Mouse (Mus musculus): ENCODE results near the gene Nmnat2. TPM values are rescaled to one million over a fixed set of nuclear protein-coding genes. Genes with fewer than 3 reads are reported as not detected.
"Not testable (repeated sequence)": the region's sequence is repeated elsewhere in the genome, so short reads cannot be mapped to it uniquely, and the experiment has no call there.

Gene Nmnat2
- total and polyA plus RNA-seq, 2 experiments from 2014 or later: 87.6 to 152 TPM

DNA sequence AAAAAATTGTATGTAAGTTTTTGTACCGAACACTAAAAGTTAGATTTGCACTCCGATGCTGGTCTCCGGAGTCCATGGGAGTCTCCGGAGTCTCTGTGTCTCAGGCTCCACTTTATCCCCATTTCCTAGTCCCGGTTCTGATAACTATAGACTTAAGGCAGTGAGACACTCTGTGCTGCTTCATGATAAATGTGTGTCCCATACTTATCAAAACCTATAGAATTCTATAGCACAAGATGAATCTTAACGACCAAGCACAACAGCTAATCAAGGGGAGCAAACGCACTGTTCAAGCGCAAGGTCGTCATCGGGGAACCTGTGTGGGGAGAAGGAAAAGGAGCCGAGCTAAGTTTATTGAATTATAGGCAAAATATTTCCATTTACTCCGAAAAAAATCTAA, 117.2 kb downstream of the Nmnat2 start:
- Histone ChIP-seq H3K27me3 (ENCODE audit: insufficient read depth, low read length) (peaks cover 4% of the 10 kb centered on the region; the same call in 1 of the 2 replicates), H3K4me3 (ENCODE audit: low read depth, low read length) (no peak overlapping the region), H3K9ac (replicated peaks; ENCODE audit: low read length, poor library complexity, severe bottlenecking) (no peak overlapping the region), H3K27ac (ENCODE audit: low read depth, low read length) (no peak overlapping the region), H3K4me1 (ENCODE audit: insufficient read depth, low read length) (no peaks in the 10 kb centered on the region; the same call in 1 of the 2 replicates), H3K4me2 (ENCODE audit: low read depth, low read length, poor library complexity, severe bottlenecking) (no peak overlapping the region), H3K36me3 (ENCODE audit: insufficient read depth, low read length) (0 out of 2 replicates have a peak, but pooled peaks cover 5% of the 10 kb centered on the region), H3K9me3 (ENCODE audit: low read length) (no peaks in the 10 kb centered on the region)
- DNase-seq (ENCODE audit: low spot score): no peak
- no peak for TF ChIP-seq CTCF (IDR thresholded peaks at IDR 0.05)
- 54% methylated on average over 12 of the region's 12 CpGs for WGBS
- no peak for ATAC-seq (ENCODE audit: low FRiP score)

DNA sequence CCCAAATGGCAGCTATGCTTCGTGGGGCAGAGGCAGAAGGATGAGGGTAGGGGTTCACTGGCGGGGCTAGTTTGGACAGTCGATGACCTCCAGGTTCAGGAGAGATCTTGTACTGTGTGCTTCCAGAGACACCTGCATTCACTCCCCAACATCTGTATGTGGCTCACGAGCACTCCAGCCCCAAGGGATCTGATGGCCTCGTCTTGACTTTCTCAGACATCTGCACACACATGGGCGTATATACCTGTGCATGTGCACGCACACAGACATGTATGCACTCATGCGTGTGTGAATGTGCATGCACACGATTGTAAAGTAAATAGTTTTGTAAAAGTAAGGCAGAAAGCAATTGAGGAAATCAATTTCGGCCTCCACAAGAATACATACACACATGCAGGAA, 117.9 kb downstream of the Nmnat2 start:
- ATAC-seq (ENCODE audit: low FRiP score): no peak
- no peak overlapping the region for H3K4me2 ChIP-seq (ENCODE audit: low read depth, low read length, poor library complexity, severe bottlenecking)
- WGBS: 54% methylated on average over 10 of the region's 10 CpGs

GRCm38 (mm10) chr1:153073441-153073840, 118.6 kb downstream of the Nmnat2 start:
- Histone ChIP-seq H3K36me3 (ENCODE audit: insufficient read depth, low read length) (0 out of 2 replicates have a peak, but pooled peaks cover 6% of the 10 kb centered on the region), H3K27ac (ENCODE audit: low read depth, low read length) (no peak overlapping the region), H3K4me3 (ENCODE audit: low read depth, low read length) (no peak overlapping the region), H3K4me2 (ENCODE audit: low read depth, low read length, poor library complexity, severe bottlenecking) (no peak overlapping the region), H3K4me1 (ENCODE audit: insufficient read depth, low read length) (no peaks in the 10 kb centered on the region; the same call in 1 of the 2 replicates), H3K27me3 (ENCODE audit: insufficient read depth, low read length) (peaks cover 4% of the 10 kb centered on the region; the same call in 1 of the 2 replicates), H3K9me3 (ENCODE audit: low read length) (no peaks in the 10 kb centered on the region), H3K9ac (replicated peaks; ENCODE audit: low read length, poor library complexity, severe bottlenecking) (no peak overlapping the region)
- 14% methylated on average over 9 of the region's 9 CpGs for WGBS
- no peak for ATAC-seq (ENCODE audit: low FRiP score)
- no peak for DNase-seq (ENCODE audit: low spot score)
- TF ChIP-seq CTCF (IDR thresholded peaks at IDR 0.05): no peak

More for the DNA sequence above, 117.9 kb downstream of the Nmnat2 start:
- Histone ChIP-seq H3K4me1 (ENCODE audit: insufficient read depth, low read length) (no peaks in the 10 kb centered on the region; the same call in 1 of the 2 replicates), H3K36me3 (ENCODE audit: insufficient read depth, low read length) (0 out of 2 replicates have a peak, but pooled peaks cover 6% of the 10 kb centered on the region), H3K9ac (replicated peaks; ENCODE audit: low read length, poor library complexity, severe bottlenecking) (no peak overlapping the region), H3K27ac (ENCODE audit: low read depth, low read length) (no peak overlapping the region), H3K27me3 (ENCODE audit: insufficient read depth, low read length) (peaks cover 4% of the 10 kb centered on the region; the same call in 1 of the 2 replicates), H3K4me3 (ENCODE audit: low read depth, low read length) (no peak overlapping the region), H3K9me3 (ENCODE audit: low read length) (no peaks in the 10 kb centered on the region)
- no peak for DNase-seq (ENCODE audit: low spot score)
- TF ChIP-seq CTCF (IDR thresholded peaks at IDR 0.05): no peak

DNA sequence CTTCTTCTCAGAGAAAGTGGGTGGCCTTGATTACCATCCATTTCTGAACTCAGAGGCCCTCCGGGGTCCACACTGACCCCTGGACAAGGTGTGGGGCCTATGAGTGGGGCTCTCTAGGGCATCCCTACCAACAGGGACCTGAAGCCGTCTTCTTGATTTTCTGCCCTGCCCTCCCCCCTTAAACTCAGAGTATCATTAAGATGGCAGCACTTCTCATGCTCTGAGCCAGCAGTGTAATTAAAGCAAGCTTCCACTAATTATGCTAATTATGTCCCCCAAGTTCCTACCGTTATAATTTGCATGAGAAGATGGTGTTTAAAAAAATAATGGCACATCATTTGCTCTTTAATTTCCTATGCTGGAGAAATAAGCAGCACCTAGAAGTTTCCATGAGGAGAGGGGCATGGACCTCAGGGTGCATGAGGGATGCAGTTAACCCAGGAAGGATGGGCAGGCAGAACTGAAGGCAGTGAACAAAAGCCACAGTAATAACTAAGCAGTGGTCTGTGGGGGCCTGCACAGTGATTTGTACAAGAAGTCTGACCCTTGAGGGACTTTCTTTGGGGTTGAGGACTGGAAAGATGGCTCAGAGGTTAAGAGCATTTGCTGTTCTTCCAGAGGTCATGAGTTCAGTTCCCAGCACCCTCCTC, 120.4 kb downstream of the Nmnat2 start:
- Histone ChIP-seq H3K4me3 (ENCODE audit: low read depth, low read length) (no peak overlapping the region), H3K9ac (replicated peaks; ENCODE audit: low read length, poor library complexity, severe bottlenecking) (no peak overlapping the region), H3K27ac (ENCODE audit: low read depth, low read length) (no peak overlapping the region), H3K4me2 (ENCODE audit: low read depth, low read length, poor library complexity, severe bottlenecking) (no peak overlapping the region), H3K27me3 (ENCODE audit: insufficient read depth, low read length) (peaks cover 4% of the 10 kb centered on the region; the same call in 1 of the 2 replicates), H3K4me1 (ENCODE audit: insufficient read depth, low read length) (no peaks in the 10 kb centered on the region; the same call in 1 of the 2 replicates), H3K9me3 (ENCODE audit: low read length) (no peaks in the 10 kb centered on the region), H3K36me3 (ENCODE audit: insufficient read depth, low read length) (0 out of 2 replicates have a peak, but pooled peaks cover 6% of the 10 kb centered on the region)
- ATAC-seq (ENCODE audit: low FRiP score): no peak
- DNase-seq (ENCODE audit: low spot score): no peak
- WGBS: 74% methylated on average over 3 of the region's 3 CpGs
- TF ChIP-seq CTCF (IDR thresholded peaks at IDR 0.05): no peak

- no peak overlapping the region for H3K4me2 ChIP-seq (ENCODE audit: low read depth, low read length, poor library complexity, severe bottlenecking)
- peaks cover 4% of the 10 kb centered on the region; the same call in 1 of the 2 replicates for H3K27me3 ChIP-seq (ENCODE audit: insufficient read depth, low read length)
- H3K27ac ChIP-seq (ENCODE audit: low read depth, low read length): no peak overlapping the region
- H3K4me3 ChIP-seq (ENCODE audit: low read depth, low read length): no peak overlapping the region
- H3K4me1 ChIP-seq (ENCODE audit: insufficient read depth, low read length): no peaks in the 10 kb centered on the region; the same call in 1 of the 2 replicates
- no peaks in the 10 kb centered on the region for H3K9me3 ChIP-seq (ENCODE audit: low read length)
- ATAC-seq (ENCODE audit: low FRiP score) (0 out of 2 replicates have a peak, but pooled peaks have one; percentile 16), DNase-seq (ENCODE audit: low spot score) (no peak)
- no peak overlapping the region for H3K9ac ChIP-seq (replicated peaks; ENCODE audit: low read length, poor library complexity, severe bottlenecking)
- H3K36me3 ChIP-seq (ENCODE audit: insufficient read depth, low read length): 0 out of 2 replicates have a peak, but pooled peaks cover 6% of the 10 kb centered on the region
- no peak for TF ChIP-seq CTCF (IDR thresholded peaks at IDR 0.05)
- WGBS: 43% methylated on average over 6 of the region's 6 CpGs
Observed at GRCm38 (mm10) chr1:153075955-153076354, 121.2 kb downstream of the Nmnat2 start.

DNA sequence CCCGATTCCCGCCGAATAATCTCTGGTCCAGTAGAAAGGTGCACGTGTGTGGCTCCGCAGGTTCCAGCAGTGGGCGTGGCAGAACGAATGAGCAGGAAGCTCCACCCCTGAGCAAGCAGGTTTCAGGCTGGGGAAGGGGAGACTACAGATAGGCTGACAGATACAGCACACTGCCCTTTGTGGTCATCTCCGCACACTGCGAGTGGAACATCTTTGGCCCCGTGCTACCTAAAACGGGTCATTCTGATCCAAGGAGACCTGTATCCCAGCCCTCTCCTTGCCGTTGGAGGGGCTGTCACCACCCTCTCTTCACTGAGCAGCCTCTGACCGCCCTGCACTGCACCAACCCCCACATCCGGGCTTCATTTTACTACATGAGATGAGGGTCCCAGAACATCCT, 128.4 kb downstream of the Nmnat2 start:
- not testable (repeated sequence) for H3K27ac ChIP-seq (ENCODE audit: low read depth, low read length); H3K9me3 ChIP-seq (ENCODE audit: low read length); ATAC-seq (ENCODE audit: low FRiP score); H3K9ac ChIP-seq (replicated peaks; ENCODE audit: low read length, poor library complexity, severe bottlenecking); DNase-seq (ENCODE audit: low spot score); H3K4me3 ChIP-seq (ENCODE audit: low read depth, low read length); H3K27me3 ChIP-seq (ENCODE audit: insufficient read depth, low read length); H3K4me2 ChIP-seq (ENCODE audit: low read depth, low read length, poor library complexity, severe bottlenecking); H3K4me1 ChIP-seq (ENCODE audit: insufficient read depth, low read length)
- WGBS: 83% methylated on average over 7 of the region's 14 CpGs
- peaks cover 11% of the 10 kb centered on the region; the same call in 1 of the 2 replicates for H3K36me3 ChIP-seq (ENCODE audit: insufficient read depth, low read length)

All from midbrain, postnatal 0 days (tissue).